Mouse (Mus musculus) midbrain, postnatal 0 days (tissue): ENCODE results near the gene Zc3h15. TPM values are rescaled to one million over a fixed set of nuclear protein-coding genes. Genes with fewer than 3 reads are reported as not detected.
"Not testable (repeated sequence)": the region's sequence is repeated elsewhere in the genome, so short reads cannot be mapped to it uniquely, and the experiment has no call there.

ENCODE experiments used
- ATAC-seq: fragments of 200-750 bp; cut with Nextera tagmentation; 2 replicates; pipeline ENCODE4 v1.8.0; 2017; ENCODE audit warnings: moderate number of reproducible peaks, mild to moderate bottlenecking, moderate TSS enrichment, moderate library complexity; ENCODE audit not compliant: low FRiP score
- DNase-seq: peaks from one replicate; pipeline ENCODE4 v3.0.0-alpha.2; 2015; ENCODE audit warnings: low spot score
- H3K27ac ChIP-seq: fragments of 300-500 bp; sonication (generic); 2 replicates; pipeline ENCODE4 v1.5.1; 2014; ENCODE audit warnings: low read depth, mild to moderate bottlenecking, low read length, mixed read lengths
- H3K27me3 ChIP-seq: fragments of 300-500 bp; sonication (generic); 2 replicates; pipeline ENCODE4 v1.6.1; 2014; ENCODE audit warnings: low read length, control low read depth, mixed read lengths; ENCODE audit not compliant: insufficient read depth
- H3K36me3 ChIP-seq: fragments of 300-500 bp; sonication (generic); 2 replicates; pipeline ENCODE4 v1.6.1; 2014; ENCODE audit warnings: low read length, control low read depth, mixed read lengths; ENCODE audit not compliant: insufficient read depth
- H3K4me1 ChIP-seq: fragments of 300-500 bp; sonication (generic); 2 replicates; pipeline ENCODE4 v1.6.1; 2014; ENCODE audit warnings: mild to moderate bottlenecking, control low read depth, antibody characterized with exemption, low read length, mixed read lengths; ENCODE audit not compliant: insufficient read depth
- H3K4me2 ChIP-seq: fragments of 300-500 bp; sonication (generic); 2 replicates; pipeline ENCODE4 v1.6.1; 2014; ENCODE audit warnings: low read depth, mild to moderate bottlenecking, low read length, mixed read lengths; ENCODE audit not compliant: poor library complexity, severe bottlenecking
- H3K4me3 ChIP-seq: fragments of 300-500 bp; sonication (generic); 2 replicates; pipeline ENCODE4 v1.5.1; 2014; ENCODE audit warnings: low read depth, mild to moderate bottlenecking, low read length, moderate library complexity
- H3K9ac ChIP-seq: fragments of 300-500 bp; sonication (generic); replicated peaks from 2 replicates; pipeline ENCODE4 v1.6.1; 2014; ENCODE audit warnings: mild to moderate bottlenecking, low read length, moderate library complexity, mixed read lengths; ENCODE audit not compliant: poor library complexity, severe bottlenecking
- H3K9me3 ChIP-seq: fragments of 300-500 bp; sonication (generic); 2 replicates; pipeline ENCODE4 v1.6.1; 2016; ENCODE audit warnings: low read length, control low read depth
- CTCF ChIP-seq: IDR thresholded peaks from 2 replicates; pipeline ENCODE4 v1.5.1; 2016; ENCODE audit warnings: antibody characterized with exemption, mild to moderate bottlenecking
- WGBS: fragments of 180-500 bp; shearing (Covaris S2); extraction: QIAGEN DNeasy Blood & Tissue Kit; methylation state at CpG from one replicate; pipeline ENCODE4 v1.1.7; 2014; 5-methylcytosine and 5-hydroxymethylcytosine counted together
- polyA plus RNA-seq: library from polyadenylated mRNA; unstranded; fragments of >200 nt; fragmentation: Nextera tagmentation; extraction: Ambion mirVana; gene quantifications from 2 replicates; pipeline ENCODE4 v1.2.1, GENCODE M21; 2015
- total RNA-seq: library from RNA; depleted of rRNA; stranded (reverse); fragments of >200 nt; gene quantifications from 2 replicates; pipeline ENCODE4 v1.2.3, GENCODE M21; 2014; rRNA removed

Gene Zc3h15
- total and polyA plus RNA-seq, 2 experiments from 2014 or later, result 89.0 to 196 TPM

GRCm38 (mm10) chr2:83709896-83710524 is 65.8 kb downstream of the Zc3h15 start:
- DNase-seq, result no peak
- H3K9me3 ChIP-seq, result no peaks in the 10 kb centered on the region
- TF ChIP-seq CTCF, result no peak
- no peaks in the 10 kb centered on the region for H3K36me3 ChIP-seq
- no peak overlapping the region for H3K4me3 ChIP-seq
- no peak overlapping the region for H3K9ac ChIP-seq
- no peaks in the 10 kb centered on the region for H3K4me1 ChIP-seq
- no peak overlapping the region for H3K4me2 ChIP-seq
- no peak overlapping the region for H3K27ac ChIP-seq
- no peaks in the 10 kb centered on the region for H3K27me3 ChIP-seq
- ATAC-seq, result no peak
- WGBS, result 79% methylated on average over 11 of the region's 11 CpGs

- WGBS, result 69% methylated on average over 7 of the region's 7 CpGs
Observed at GRCm38 (mm10) chr2:83713281-83713680, 69.0 kb downstream of the Zc3h15 start.

GRCm38 (mm10) chr2:83713946-83714345 is 69.7 kb downstream of the Zc3h15 start:
- Histone ChIP-seq H3K9ac (no peak overlapping the region), H3K4me1 (no peaks in the 10 kb centered on the region), H3K4me2 (no peak overlapping the region), H3K27ac (no peak overlapping the region), H3K9me3 (no peaks in the 10 kb centered on the region), H3K27me3 (no peaks in the 10 kb centered on the region), H3K36me3 (no peaks in the 10 kb centered on the region), H3K4me3 (no peak overlapping the region)
- DNase-seq (no peak), ATAC-seq (no peak)
- TF ChIP-seq CTCF, result no peak
- WGBS, result 87% methylated on average over 5 of the region's 5 CpGs

More at GRCm38 (mm10) chr2:83713281-83713680, 69.0 kb downstream of the Zc3h15 start:
- H3K27ac ChIP-seq, H3K9me3 ChIP-seq, DNase-seq, H3K27me3 ChIP-seq, H3K36me3 ChIP-seq, ATAC-seq, H3K4me2 ChIP-seq, H3K4me3 ChIP-seq, H3K9ac ChIP-seq, H3K4me1 ChIP-seq: not testable (repeated sequence)

Other genes starting within 250 kb of the Zc3h15 start
- gene Itgav, start 80.0 kb downstream of the Zc3h15 start, total RNA-seq, result 30.5 and 30.7 TPM in 2 replicates
- 26.7 and 30.8 TPM in 2 replicates for gene Itgav, start 80.0 kb downstream of the Zc3h15 start, polyA plus RNA-seq
- gene Fam171b, start 168.2 kb downstream of the Zc3h15 start, total RNA-seq, result 98.6 and 116 TPM in 2 replicates
- gene Fam171b, start 168.2 kb downstream of the Zc3h15 start, polyA plus RNA-seq, result 91.8 and 97.9 TPM in 2 replicates